Mouse (Mus musculus) forebrain, postnatal 0 days (tissue): ENCODE measurements around the gene Rbm25. TPM values are rescaled to one million over a fixed set of nuclear protein-coding genes. Genes with fewer than 3 reads are reported as not detected.

Experiments
- ATAC-seq: fragments of 200-750 bp; cut with Nextera tagmentation; 2 replicates; pipeline ENCODE4 v1.8.0; 2017; ENCODE audit warnings: mild to moderate bottlenecking, moderate library complexity
- DNase-seq: peaks from one replicate; pipeline ENCODE4 v3.0.0-alpha.2; 2015
- H3K27ac ChIP-seq: fragments of 300-500 bp; sonication (generic); 2 replicates; pipeline ENCODE4 v1.5.1; 2014; ENCODE audit warnings: low read depth, mild to moderate bottlenecking, antibody characterized with exemption, low read length, moderate library complexity, mixed read lengths
- H3K27me3 ChIP-seq: fragments of 300-500 bp; sonication (generic); 2 replicates; pipeline ENCODE4 v1.6.1; 2014; ENCODE audit warnings: mild to moderate bottlenecking, low read length, mixed read lengths; ENCODE audit not compliant: insufficient read depth
- H3K36me3 ChIP-seq: fragments of 300-500 bp; sonication (generic); 2 replicates; pipeline ENCODE4 v1.6.1; 2014; ENCODE audit warnings: mild to moderate bottlenecking, moderate library complexity; ENCODE audit not compliant: insufficient read depth
- H3K4me1 ChIP-seq: fragments of 300-500 bp; sonication (generic); 2 replicates; pipeline ENCODE4 v1.6.1; 2014; ENCODE audit warnings: antibody characterized with exemption; ENCODE audit not compliant: insufficient read depth
- H3K4me2 ChIP-seq: fragments of 300-500 bp; sonication (generic); 2 replicates; pipeline ENCODE4 v1.6.1; 2014; ENCODE audit warnings: low read depth, mild to moderate bottlenecking, moderate library complexity
- H3K4me3 ChIP-seq: fragments of 300-500 bp; sonication (generic); 2 replicates; pipeline ENCODE4 v1.5.1; 2014; ENCODE audit warnings: low read depth, low read length, mixed read lengths
- H3K9ac ChIP-seq: fragments of 300-500 bp; sonication (generic); 2 replicates; pipeline ENCODE4 v1.6.1; 2014; ENCODE audit warnings: mild to moderate bottlenecking
- H3K9me3 ChIP-seq: fragments of 300-500 bp; sonication (generic); 2 replicates; pipeline ENCODE4 v1.6.1; 2016; ENCODE audit warnings: low read length
- CTCF ChIP-seq: sonication (generic); IDR thresholded peaks from 2 replicates; pipeline ENCODE4 v1.5.1; 2016; ENCODE audit warnings: antibody characterized with exemption, control low read depth, low read depth
- WGBS: fragments of 180-500 bp; shearing (Covaris S2); extraction: QIAGEN DNeasy Blood & Tissue Kit; methylation state at CpG from one replicate; pipeline ENCODE4 v1.1.7; 2014; 5-methylcytosine and 5-hydroxymethylcytosine counted together
- polyA plus RNA-seq: library from polyadenylated mRNA; unstranded; fragments of >200 nt; fragmentation: Nextera tagmentation; extraction: Ambion mirVana; gene quantifications from 2 replicates; pipeline ENCODE4 v1.2.1, GENCODE M21; 2015
- total RNA-seq: library from RNA; depleted of rRNA; stranded (reverse); fragments of >200 nt; gene quantifications from 2 replicates; pipeline ENCODE4 v1.2.3, GENCODE M21; 2014

Rbm25 gene
- total and polyA plus RNA-seq, 2 experiments from 2014 or later = 116 to 227 TPM

DNA sequence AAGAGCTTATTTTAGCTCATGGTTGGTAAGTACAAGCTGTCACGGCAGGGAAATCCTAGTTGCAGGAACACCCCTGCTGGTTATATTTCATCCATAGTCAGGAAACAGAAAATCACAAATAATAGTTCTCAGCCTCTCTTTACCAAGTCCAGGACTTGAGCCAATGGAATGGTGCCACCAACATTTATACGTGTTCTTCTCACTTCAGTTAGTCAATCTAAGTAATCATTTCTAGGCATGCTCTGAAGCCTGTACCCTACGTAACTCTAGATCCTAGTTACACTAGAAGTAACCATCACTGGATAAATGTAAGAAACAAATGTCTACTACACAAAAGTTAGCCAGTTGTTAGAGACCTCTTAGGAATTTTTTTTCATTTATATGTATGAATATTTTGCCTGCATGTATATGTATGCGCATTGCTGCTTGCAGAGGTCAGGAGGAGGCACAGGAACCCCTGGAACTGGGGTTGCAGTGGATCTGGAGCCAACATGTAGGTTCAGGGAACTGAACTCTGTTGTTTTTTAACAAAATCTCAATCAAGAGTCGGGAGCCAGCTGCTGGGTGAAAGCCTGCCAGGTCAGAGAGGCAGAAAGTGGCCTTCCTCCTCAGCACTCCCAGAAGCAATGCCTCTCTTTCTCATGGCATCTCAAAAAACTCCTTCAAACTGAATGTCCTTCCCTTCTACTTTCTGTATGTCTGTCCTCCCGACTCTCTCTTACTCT is 8.8 kb upstream of the Rbm25 start:
- DNase-seq (no peak), ATAC-seq (no peak)
- Histone ChIP-seq H3K4me3 (no peak overlapping the region), H3K9me3 (no peaks in the 10 kb centered on the region), H3K9ac (no peak overlapping the region), H3K36me3 (no peaks in the 10 kb centered on the region), H3K4me1 (no peaks in the 10 kb centered on the region), H3K27me3 (no peaks in the 10 kb centered on the region), H3K4me2 (no peak overlapping the region), H3K27ac (no peak overlapping the region)
- 80% methylated on average over 6 of the region's 6 CpGs for WGBS
- TF ChIP-seq CTCF = no peak

DNA sequence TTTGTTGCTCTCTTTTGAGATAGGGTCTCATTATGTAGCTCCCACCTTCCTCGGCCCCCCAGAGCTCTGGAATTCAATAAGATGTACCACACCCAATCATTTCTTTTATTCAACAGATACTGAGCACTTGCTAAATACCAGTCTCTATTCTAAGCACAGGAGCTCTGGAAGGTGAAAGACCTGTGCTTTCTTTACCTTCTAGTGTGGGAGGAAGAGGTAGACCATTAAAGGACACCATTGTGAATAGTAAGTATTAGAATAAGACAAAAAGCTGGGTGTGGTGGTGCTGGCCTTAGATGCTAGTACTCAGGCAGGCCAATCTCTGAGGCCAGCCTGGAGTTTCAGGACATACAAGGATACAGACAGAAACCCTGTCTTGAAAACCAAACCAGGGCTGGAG is 6.7 kb upstream of the Rbm25 start:
- ATAC-seq (no peak), DNase-seq (no peak)
- Histone ChIP-seq H3K4me1 (no peaks in the 10 kb centered on the region), H3K27ac (no peak overlapping the region), H3K9me3 (no peaks in the 10 kb centered on the region), H3K4me2 (no peak overlapping the region), H3K36me3 (no peaks in the 10 kb centered on the region), H3K4me3 (no peak overlapping the region), H3K27me3 (no peaks in the 10 kb centered on the region), H3K9ac (no peak overlapping the region)
- TF ChIP-seq CTCF = no peak
- 84% methylated on average over 1 of the region's 1 CpGs for WGBS

DNA sequence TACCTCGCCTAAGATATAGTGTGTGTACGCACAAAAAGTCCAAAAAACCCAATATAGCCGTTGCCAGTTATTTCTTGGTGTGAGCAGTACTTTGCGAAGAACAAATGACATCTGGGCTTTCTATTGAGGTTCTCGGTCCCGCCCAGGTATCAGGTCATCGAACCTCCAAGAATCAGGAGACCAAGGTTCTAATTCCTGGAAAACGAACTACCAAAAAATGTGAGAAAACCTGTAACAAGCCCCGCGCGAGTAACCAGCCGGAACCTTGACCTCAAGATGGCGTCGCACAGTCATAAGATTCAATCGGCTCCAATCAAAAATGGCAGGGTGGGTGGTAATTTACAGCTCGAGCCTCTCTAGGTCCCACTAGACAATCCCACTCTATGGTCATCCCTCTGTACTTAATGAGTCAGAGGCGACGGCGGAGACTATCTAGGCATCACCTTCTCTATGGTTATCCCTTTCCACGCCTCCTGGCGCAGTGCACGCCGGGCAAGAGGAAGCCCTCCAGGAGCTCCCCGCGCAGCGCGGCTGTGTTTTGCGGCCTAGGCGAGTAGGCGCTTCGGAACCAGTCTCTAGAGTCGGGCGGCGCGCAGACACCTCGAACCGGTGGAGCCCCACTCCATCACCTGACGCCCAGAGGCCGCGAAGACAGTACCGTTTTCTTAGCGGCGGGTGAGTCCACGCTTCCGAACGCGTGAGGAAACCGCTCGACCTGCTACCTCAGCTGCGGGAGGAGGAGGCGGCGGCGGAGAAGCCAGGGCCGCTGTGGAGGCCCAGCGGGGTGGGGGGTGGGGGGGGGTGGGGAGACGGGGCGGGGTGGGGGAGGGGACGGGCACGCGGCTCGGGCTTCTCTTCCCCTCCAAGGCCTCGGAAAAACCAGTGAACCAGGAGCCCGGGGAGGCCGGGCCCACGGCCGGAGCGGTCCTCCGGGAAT is 975 bp downstream of the Rbm25 start:
- WGBS = 2% methylated on average over 66 of the region's 68 CpGs
- Histone ChIP-seq H3K4me3 (peak overlapping the region; percentile 75), H3K4me1 (no peaks in the 10 kb centered on the region), H3K9ac (peak overlapping the region; percentile 93), H3K27ac (peak overlapping the region; percentile 95), H3K27me3 (no peaks in the 10 kb centered on the region), H3K4me2 (peak overlapping the region; percentile 58), H3K9me3 (no peaks in the 10 kb centered on the region), H3K36me3 (peaks cover under 1% of the 10 kb centered on the region)
- ATAC-seq = peak; percentile 100
- DNase-seq = peak; percentile 99
- peak; percentile 33 for TF ChIP-seq CTCF

DNA sequence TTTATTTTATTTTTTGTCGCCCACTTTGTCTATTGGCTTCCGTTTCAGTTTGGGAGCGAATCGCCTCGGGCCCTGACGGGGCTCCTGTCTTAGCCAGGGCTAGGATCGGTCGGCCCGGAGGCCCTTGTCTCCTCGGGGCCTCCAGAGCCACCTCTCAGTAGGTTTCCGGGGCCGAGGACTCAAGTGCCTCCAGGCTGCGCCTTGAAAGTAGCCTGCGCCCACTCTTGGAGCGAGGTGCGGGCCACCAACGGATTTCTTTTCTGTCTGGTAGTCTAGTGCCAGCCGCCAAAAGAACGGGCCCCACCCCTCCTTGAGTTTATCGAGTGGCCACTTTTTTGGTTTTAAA is 1.6 kb downstream of the Rbm25 start:
- WGBS = 3% methylated on average over 20 of the region's 20 CpGs
- Histone ChIP-seq H3K4me1 (no peaks in the 10 kb centered on the region), H3K4me3 (peak overlapping the region; percentile 75), H3K4me2 (peak overlapping the region; percentile 57), H3K27ac (peak overlapping the region; percentile 95), H3K9ac (peak overlapping the region; percentile 93), H3K27me3 (no peaks in the 10 kb centered on the region), H3K36me3 (peaks cover 7% of the 10 kb centered on the region), H3K9me3 (no peaks in the 10 kb centered on the region)
- peak; percentile 69 for DNase-seq
- peak; percentile 7 for ATAC-seq
- TF ChIP-seq CTCF = no peak

DNA sequence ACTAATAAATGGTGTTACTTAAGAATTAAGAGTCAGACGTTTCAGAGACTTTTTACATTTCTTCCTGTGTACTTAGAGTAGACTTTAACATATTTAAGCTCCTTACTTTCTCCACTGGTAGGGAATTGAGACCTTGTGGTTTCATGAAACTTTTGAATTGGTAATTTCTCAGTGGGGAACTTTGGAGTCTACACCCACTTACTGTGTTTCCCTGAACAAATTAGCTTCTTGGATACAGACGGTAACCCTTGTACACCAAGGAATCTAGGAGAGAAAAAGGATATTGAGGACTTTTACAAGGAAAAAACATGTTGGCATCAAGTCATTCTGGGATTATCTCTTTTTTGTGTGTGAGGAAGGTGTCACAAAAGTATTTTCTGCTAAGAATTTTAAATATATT is 2.8 kb downstream of the Rbm25 start:
- DNase-seq (no peak), ATAC-seq (no peak)
- H3K36me3 ChIP-seq = peaks cover 9% of the 10 kb centered on the region
- TF ChIP-seq CTCF = no peak
- H3K9ac ChIP-seq = no peak overlapping the region
- 36% methylated on average over 2 of the region's 2 CpGs for WGBS
- H3K27me3 ChIP-seq = no peaks in the 10 kb centered on the region
- no peak overlapping the region for H3K4me3 ChIP-seq
- no peak overlapping the region for H3K27ac ChIP-seq
- peak overlapping the region; percentile 57; the same call in 1 of the 2 replicates for H3K4me2 ChIP-seq
- no peaks in the 10 kb centered on the region for H3K4me1 ChIP-seq
- no peaks in the 10 kb centered on the region for H3K9me3 ChIP-seq

DNA sequence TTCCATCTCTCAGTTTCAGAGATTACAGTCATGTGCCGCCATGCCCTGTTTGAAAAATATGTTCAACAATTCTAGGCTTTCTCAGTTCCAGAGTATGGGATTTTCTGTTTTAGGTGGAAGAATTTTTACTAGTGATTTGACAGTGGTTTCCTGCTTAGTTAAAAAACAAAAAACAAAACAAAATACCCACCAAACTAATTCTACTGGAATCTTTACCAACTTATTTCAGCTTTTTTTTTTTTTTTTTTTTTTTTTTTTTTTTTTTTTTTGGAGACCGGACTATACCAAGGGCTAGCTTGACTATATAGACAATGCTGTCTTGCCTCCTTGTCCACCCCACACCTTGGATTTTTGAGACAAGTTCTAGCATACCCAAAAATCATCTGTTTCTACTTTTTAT is 10.2 kb downstream of the Rbm25 start:
- ATAC-seq (no peak), DNase-seq (no peak)
- WGBS = 91% methylated on average over 2 of the region's 2 CpGs
- no peak overlapping the region for H3K9ac ChIP-seq
- no peak overlapping the region for H3K4me3 ChIP-seq
- H3K36me3 ChIP-seq = peaks cover 44% of the 10 kb centered on the region
- H3K27ac ChIP-seq = no peak overlapping the region
- no peaks in the 10 kb centered on the region for H3K4me1 ChIP-seq
- no peak for TF ChIP-seq CTCF
- no peaks in the 10 kb centered on the region for H3K27me3 ChIP-seq
- H3K4me2 ChIP-seq = no peak overlapping the region
- no peaks in the 10 kb centered on the region for H3K9me3 ChIP-seq

DNA sequence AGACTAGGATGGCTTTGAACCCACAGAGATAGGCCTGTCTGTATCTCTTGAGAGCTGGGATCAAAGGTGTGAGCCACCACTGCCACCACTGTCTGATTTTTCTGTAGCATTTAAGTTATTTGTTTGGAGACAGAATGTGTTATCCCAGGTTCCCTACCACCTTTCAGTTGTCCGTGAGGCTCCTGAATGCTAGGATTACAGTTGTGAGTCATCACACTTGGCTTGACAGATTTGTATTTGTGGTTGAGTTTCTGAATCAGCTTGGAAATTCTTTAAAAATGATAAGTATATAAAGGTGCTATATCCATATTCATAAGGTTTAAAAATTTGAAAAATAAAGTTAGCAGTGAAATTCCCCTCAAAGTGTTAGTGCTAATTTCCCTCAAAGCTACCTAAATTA is 12.1 kb downstream of the Rbm25 start:
- no peak for TF ChIP-seq CTCF
- DNase-seq (no peak), ATAC-seq (no peak)
- no peaks in the 10 kb centered on the region for H3K27me3 ChIP-seq
- H3K9ac ChIP-seq = no peak overlapping the region
- 82% methylated on average over 1 of the region's 1 CpGs for WGBS
- H3K9me3 ChIP-seq = no peaks in the 10 kb centered on the region
- H3K4me1 ChIP-seq = no peaks in the 10 kb centered on the region
- peaks cover 40% of the 10 kb centered on the region for H3K36me3 ChIP-seq
- H3K4me2 ChIP-seq = no peak overlapping the region
- H3K27ac ChIP-seq = no peak overlapping the region
- no peak overlapping the region for H3K4me3 ChIP-seq
